Mouse (Mus musculus) neural tube, embryonic 14.5 days (tissue): ENCODE measurements around the gene Panx2. TPM values are rescaled to one million over a fixed set of nuclear protein-coding genes. Genes with fewer than 3 reads are reported as not detected.

Experiments used
- ATAC-seq: fragments of 200-750 bp; cut with Nextera tagmentation; 2 replicates; pipeline ENCODE4 v1.8.0; 2017; ENCODE audit warnings: low read depth, mild to moderate bottlenecking, moderate TSS enrichment, moderate library complexity
- H3K27ac ChIP-seq: fragments of 300-500 bp; sonication (generic); 2 replicates; pipeline ENCODE4 v1.5.1; 2014; ENCODE audit warnings: low read depth, mild to moderate bottlenecking, control low read depth, low read length, moderate library complexity, mixed read lengths
- H3K27me3 ChIP-seq: fragments of 300-500 bp; sonication (generic); 2 replicates; pipeline ENCODE4 v1.6.1; 2014; ENCODE audit warnings: low read length; ENCODE audit not compliant: control insufficient read depth, insufficient read depth
- H3K36me3 ChIP-seq: fragments of 300-500 bp; sonication (generic); 2 replicates; pipeline ENCODE4 v1.6.1; 2014; ENCODE audit warnings: low read length, mixed read lengths; ENCODE audit not compliant: control insufficient read depth, insufficient read depth
- H3K4me1 ChIP-seq: fragments of 300-500 bp; sonication (generic); 2 replicates; pipeline ENCODE4 v1.6.1; 2014; ENCODE audit warnings: low read length; ENCODE audit not compliant: control insufficient read depth, insufficient read depth
- H3K4me2 ChIP-seq: fragments of 300-500 bp; sonication (generic); 2 replicates; pipeline ENCODE4 v1.6.1; 2014; ENCODE audit warnings: mild to moderate bottlenecking, low read depth, low read length, control low read depth
- H3K4me3 ChIP-seq: fragments of 300-500 bp; sonication (generic); 2 replicates; pipeline ENCODE4 v1.5.1; 2014; ENCODE audit warnings: low read depth, low read length, control low read depth, mixed read lengths
- H3K9ac ChIP-seq: fragments of 300-500 bp; sonication (generic); replicated peaks from 2 replicates; pipeline ENCODE4 v1.6.1; 2014; ENCODE audit warnings: low read depth, mild to moderate bottlenecking, control low read depth, low read length, mixed read lengths
- H3K9me3 ChIP-seq: fragments of 300-500 bp; sonication (generic); 2 replicates; pipeline ENCODE4 v1.6.1; 2016; ENCODE audit warnings: low read length; ENCODE audit not compliant: control insufficient read depth
- WGBS: fragments of 180-500 bp; shearing (Covaris S2); extraction: QIAGEN DNeasy Blood & Tissue Kit; methylation state at CpG from one replicate; pipeline ENCODE4 v1.1.7; 2014; 5-methylcytosine and 5-hydroxymethylcytosine counted together
- polyA plus RNA-seq: library from polyadenylated mRNA; unstranded; fragments of >200 nt; fragmentation: Nextera tagmentation; extraction: Ambion mirVana; gene quantifications from 2 replicates; pipeline ENCODE4 v1.2.1, GENCODE M21; 2014

The Panx2 gene
- polyA plus RNA-seq, 1 experiment from 2014 or later: 8.0 TPM

GRCm38 (mm10) chr15:89104425-89104824, 44.9 kb downstream of the Panx2 start:
- H3K36me3 ChIP-seq: peaks cover 75% of the 10 kb centered on the region
- H3K27ac ChIP-seq: no peak overlapping the region
- H3K9ac ChIP-seq: no peak overlapping the region
- H3K9me3 ChIP-seq: no peaks in the 10 kb centered on the region
- H3K27me3 ChIP-seq: no peaks in the 10 kb centered on the region
- 97% methylated on average over 8 of the region's 8 CpGs for WGBS
- no peak for ATAC-seq
- no peak overlapping the region for H3K4me3 ChIP-seq
- H3K4me2 ChIP-seq: no peak overlapping the region
- no peaks in the 10 kb centered on the region for H3K4me1 ChIP-seq

GRCm38 (mm10) chr15:89106073-89106472, 46.5 kb downstream of the Panx2 start:
- Histone ChIP-seq H3K9me3 (no peaks in the 10 kb centered on the region), H3K9ac (no peak overlapping the region), H3K4me1 (no peaks in the 10 kb centered on the region), H3K27me3 (no peaks in the 10 kb centered on the region), H3K36me3 (peaks cover 69% of the 10 kb centered on the region), H3K4me3 (no peak overlapping the region), H3K27ac (no peak overlapping the region), H3K4me2 (no peak overlapping the region)
- ATAC-seq: no peak
- 94% methylated on average over 13 of the region's 13 CpGs for WGBS

GRCm38 (mm10) chr15:89106976-89107375, 47.4 kb downstream of the Panx2 start:
- WGBS: 100% methylated on average over 1 of the region's 1 CpGs
- no peak overlapping the region for H3K4me2 ChIP-seq
- no peak overlapping the region for H3K4me3 ChIP-seq
- H3K9me3 ChIP-seq: no peaks in the 10 kb centered on the region
- H3K27ac ChIP-seq: no peak overlapping the region
- no peak for ATAC-seq
- no peaks in the 10 kb centered on the region for H3K27me3 ChIP-seq
- H3K9ac ChIP-seq: no peak overlapping the region
- no peaks in the 10 kb centered on the region for H3K4me1 ChIP-seq
- peaks cover 64% of the 10 kb centered on the region for H3K36me3 ChIP-seq

GRCm38 (mm10) chr15:89110147-89110546, 50.6 kb downstream of the Panx2 start:
- H3K27ac ChIP-seq: no peak overlapping the region
- no peak overlapping the region for H3K4me3 ChIP-seq
- no peak overlapping the region for H3K4me2 ChIP-seq
- H3K27me3 ChIP-seq: no peaks in the 10 kb centered on the region
- no peak overlapping the region for H3K9ac ChIP-seq
- no peak for ATAC-seq
- WGBS: 81% methylated on average over 9 of the region's 9 CpGs
- peaks cover 56% of the 10 kb centered on the region for H3K36me3 ChIP-seq
- no peaks in the 10 kb centered on the region for H3K4me1 ChIP-seq
- H3K9me3 ChIP-seq: no peaks in the 10 kb centered on the region

GRCm38 (mm10) chr15:89118007-89118406, 58.5 kb downstream of the Panx2 start:
- Histone ChIP-seq H3K9ac (no peak overlapping the region), H3K4me3 (no peak overlapping the region), H3K27me3 (no peaks in the 10 kb centered on the region), H3K27ac (no peak overlapping the region), H3K4me1 (peaks cover 31% of the 10 kb centered on the region), H3K9me3 (no peaks in the 10 kb centered on the region), H3K36me3 (peaks cover 23% of the 10 kb centered on the region; the same call in 1 of the 2 replicates), H3K4me2 (no peak overlapping the region)
- no peak for ATAC-seq

- Histone ChIP-seq H3K4me1 (peaks cover 47% of the 10 kb centered on the region), H3K9ac (peak within 1 kb of the TSS; percentile 72), H3K36me3 (no peaks in the 10 kb centered on the region; the same call in 1 of the 2 replicates), H3K9me3 (no peaks in the 10 kb centered on the region), H3K4me3 (peak within 1 kb of the TSS; percentile 87), H3K4me2 (peak within 1 kb of the TSS; percentile 84), H3K27me3 (no peaks in the 10 kb centered on the region), H3K27ac (peak within 1 kb of the TSS; percentile 73)
- under 1% methylated on average over 47 of the region's 47 CpGs for WGBS
- peak; percentile 81 for ATAC-seq
Observed at GRCm38 (mm10) chr15:89122649-89123366, 63.3 kb downstream of the Panx2 start, which contains the start of gene Tubgcp6. TSS of gene Tubgcp6 (minus strand) at chr15:89123112.

Other genes starting within 250 kb of the Panx2 start
- gene Alg12, start 240.4 kb upstream of the Panx2 start, polyA plus RNA-seq: 8.1 and 8.2 TPM in 2 replicates
- 53.1 and 58.6 TPM in 2 replicates for gene Creld2, start 240.1 kb upstream of the Panx2 start, polyA plus RNA-seq
- gene Pim3, start 197.5 kb upstream of the Panx2 start, polyA plus RNA-seq: 45.7 and 54.9 TPM in 2 replicates
- 0.11 and 0.13 TPM in 2 replicates for gene Ttll8, start 105.3 kb upstream of the Panx2 start, polyA plus RNA-seq
- 13.5 and 17.5 TPM in 2 replicates for gene Mlc1, start 80.7 kb upstream of the Panx2 start, polyA plus RNA-seq
- not detected in 2 replicates for gene Mov10l1, start 76.8 kb upstream of the Panx2 start, polyA plus RNA-seq
- gene Trabd, start 15.4 kb downstream of the Panx2 start, polyA plus RNA-seq: 36.4 and 38.5 TPM in 2 replicates
- gene Selenoo, start 29.4 kb downstream of the Panx2 start, polyA plus RNA-seq: 21.4 and 23.9 TPM in 2 replicates
- gene Tubgcp6, start 63.4 kb downstream of the Panx2 start, polyA plus RNA-seq: 18.3 and 21.4 TPM in 2 replicates
- gene Hdac10, start 69.0 kb downstream of the Panx2 start, polyA plus RNA-seq: 22.1 and 24.9 TPM in 2 replicates
- gene Mapk12, start 81.0 kb downstream of the Panx2 start, polyA plus RNA-seq: 2.9 and 5.2 TPM in 2 replicates
- 24.9 and 32.9 TPM in 2 replicates for gene Mapk11, start 89.9 kb downstream of the Panx2 start, polyA plus RNA-seq
- gene Plxnb2, start 121.1 kb downstream of the Panx2 start, polyA plus RNA-seq: 66.4 and 100 TPM in 2 replicates
- 83.0 and 94.5 TPM in 2 replicates for gene Dennd6b, start 136.8 kb downstream of the Panx2 start, polyA plus RNA-seq
- gene Ppp6r2, start 151.8 kb downstream of the Panx2 start, polyA plus RNA-seq: 85.5 and 92.7 TPM in 2 replicates